Mouse (Mus musculus) yolk sac, embryonic 10.5 days (tissue): ENCODE data around the gene Gatad2a.

Experiments
- DNase-seq: peaks from one replicate; pipeline ENCODE4 v3.0.0-alpha.2; 2017; ENCODE audit warnings: low spot score

Gatad2a gene

DNA sequence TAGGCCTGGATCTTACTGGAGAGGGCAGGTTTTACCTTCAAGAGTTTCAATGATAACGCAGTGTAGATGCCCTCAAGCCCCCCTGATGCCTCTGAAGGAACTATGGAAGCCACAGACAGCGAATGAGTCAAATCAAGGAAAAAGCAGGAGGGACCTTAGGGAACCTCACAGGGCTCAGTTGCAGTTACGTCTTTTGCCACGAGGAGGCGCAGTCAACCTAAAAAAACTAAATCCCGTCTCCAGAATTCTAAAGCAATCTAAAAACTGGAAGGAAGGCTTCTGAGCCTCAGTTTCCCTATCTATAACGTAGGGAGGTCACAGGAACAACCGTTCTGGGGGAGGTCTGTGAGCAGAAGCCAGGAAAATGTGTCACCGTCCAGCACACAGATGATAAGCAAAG is 122.0 kb downstream of the Gatad2a start:
- DNase-seq: no peak

DNA sequence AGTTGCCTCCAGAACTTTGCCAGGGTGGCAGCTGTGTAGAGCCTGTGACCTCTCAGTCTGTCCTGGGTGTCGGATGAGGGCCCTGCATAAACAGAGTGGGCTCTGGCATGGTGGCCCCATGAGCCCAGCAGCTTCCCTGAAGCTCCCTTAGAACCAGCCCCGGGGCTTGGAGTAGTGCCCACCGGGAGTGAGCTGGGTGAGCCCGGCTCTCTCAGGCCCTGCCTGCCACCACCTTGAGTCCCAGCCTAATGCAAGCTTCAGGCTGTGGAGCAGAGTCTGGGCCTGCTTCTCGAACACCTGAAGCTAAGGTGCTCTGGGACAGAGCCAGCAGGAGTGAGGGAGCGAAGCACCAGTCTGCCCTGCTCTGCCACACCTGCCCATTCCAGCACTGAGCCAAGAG is 125.3 kb downstream of the Gatad2a start:
- DNase-seq: no peak

DNA sequence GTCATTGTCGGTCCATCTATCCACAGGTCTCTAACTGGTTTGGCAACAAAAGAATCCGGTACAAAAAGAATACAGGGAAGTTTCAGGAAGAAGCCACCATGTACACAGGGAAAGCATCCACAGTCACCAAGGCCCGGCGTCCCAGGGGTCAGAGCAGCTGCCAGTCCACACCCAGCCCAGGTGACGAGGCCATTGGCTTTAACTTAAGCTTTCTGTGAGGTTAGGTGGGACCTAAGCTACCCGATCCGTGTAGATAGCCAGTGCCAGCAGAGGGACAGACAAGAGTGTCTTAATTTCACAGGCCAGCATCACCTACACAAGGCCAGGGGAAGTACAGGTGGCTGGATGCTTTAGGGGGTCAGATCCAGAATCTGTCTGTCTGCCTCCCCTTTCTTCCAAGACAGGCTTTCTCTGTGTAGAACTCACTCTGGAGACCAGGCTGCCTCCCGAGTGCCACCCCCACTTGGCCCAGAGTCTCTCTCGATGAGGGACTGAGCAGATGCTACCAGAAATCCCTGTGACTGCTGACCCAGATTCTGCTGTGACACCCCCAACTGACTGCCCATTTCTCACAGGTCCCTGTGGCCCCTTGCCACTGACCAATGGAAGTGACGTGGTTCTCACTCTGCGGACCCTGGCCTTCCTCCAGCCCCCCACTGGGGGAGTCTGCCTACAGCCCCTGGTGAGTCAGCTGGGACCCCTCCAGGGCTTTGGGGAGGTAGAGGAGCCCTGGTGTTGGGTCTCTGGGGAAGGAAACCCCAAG is 126.0 kb downstream of the Gatad2a start:
- DNase-seq: no peak

DNA sequence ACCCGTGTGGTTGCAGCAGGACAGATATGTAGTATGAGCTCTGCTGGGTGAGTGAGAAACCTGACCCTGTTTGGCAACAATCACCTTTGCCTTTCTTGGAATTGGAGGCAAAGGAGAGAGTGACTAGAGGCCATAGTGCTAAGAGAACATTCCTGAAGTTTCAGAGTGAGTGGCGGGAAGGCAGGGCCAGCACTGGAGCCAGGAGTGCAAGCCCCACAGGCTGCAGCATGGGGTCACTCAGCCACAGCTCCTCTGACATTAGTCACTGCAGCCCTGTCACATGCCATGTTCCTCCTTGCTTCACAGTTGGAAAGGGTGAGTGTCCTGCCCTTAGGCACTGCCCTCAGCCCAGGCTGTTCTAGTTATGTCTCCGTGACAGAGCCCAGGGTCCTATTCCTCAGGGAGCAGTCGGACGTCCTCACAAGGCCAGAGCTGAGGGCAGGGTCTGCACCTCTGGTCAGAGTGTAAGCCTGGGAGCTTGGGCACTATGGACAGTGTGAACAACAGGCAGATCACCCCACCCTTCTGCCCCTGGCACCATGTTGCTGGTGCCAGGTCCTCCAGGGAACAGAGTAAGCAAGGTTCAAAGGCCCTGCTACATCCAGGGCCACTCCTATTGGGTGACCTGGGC is 128.4 kb downstream of the Gatad2a start:
- no peak for DNase-seq

DNA sequence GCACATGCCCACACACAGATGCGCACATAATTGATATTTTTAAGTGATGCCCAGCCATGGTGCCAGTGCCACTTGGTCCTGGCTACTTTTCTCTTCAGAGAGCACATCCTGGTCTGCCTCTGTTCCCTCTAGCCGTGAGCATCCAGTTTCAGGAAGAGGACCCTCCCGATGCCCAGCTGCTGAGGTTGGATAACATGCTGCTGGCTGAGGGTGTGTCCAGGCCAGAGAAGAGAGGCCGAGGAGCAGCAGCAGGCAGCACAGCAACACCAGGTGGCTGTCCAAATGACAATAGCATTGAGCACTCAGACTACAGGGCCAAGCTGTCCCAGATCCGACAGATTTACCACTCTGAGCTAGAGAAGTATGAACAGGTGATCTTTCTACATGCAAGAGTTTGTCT is 132.0 kb downstream of the Gatad2a start:
- DNase-seq: no peak

DNA sequence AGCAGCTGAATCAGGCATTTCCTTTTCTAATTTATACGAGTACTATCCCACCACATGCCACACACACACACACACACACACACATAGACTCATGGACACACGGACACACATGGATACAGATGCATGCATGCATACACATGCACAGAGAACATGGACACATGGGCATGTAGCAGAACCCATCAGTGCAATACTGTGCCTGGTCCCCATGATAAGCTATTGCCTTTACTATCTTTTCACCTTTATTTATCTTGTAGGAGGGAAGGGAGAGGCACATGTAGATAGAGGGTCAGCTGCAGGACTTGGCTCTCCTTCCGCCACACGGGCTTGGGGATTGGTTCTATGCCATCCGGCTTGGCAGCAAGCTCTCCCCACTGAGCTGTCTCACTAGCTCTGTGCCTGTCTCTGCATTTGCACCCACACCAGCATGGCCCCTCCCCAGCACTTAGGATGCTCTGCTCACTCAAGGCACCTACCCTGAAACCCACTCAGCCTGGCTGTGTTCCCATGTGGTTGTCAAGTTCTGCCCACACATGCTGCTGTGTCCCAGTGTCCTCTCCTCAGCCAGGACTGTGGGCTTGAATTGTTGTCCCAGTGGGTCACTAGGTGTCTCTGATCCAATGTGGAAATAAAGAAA is 132.7 kb downstream of the Gatad2a start:
- no peak for DNase-seq

DNA sequence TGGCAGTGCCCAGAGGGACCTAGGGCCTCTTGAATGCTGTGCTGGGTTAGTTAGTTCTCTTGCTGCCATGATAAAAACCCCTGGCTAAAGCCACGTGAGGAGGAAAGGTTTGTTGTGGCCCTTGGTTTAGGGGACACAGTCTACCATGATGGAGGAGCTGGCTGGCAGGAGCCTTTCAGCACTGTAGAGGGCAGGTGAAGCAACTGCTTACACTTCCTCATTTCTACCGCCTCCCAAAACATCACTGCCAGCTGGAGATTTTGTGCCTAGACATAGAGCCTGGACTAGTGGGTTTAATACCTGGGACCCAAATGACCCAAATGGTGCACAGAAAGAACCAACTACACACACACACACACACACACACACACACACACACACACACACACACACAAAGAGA is 134.9 kb downstream of the Gatad2a start:
- no peak for DNase-seq

DNA sequence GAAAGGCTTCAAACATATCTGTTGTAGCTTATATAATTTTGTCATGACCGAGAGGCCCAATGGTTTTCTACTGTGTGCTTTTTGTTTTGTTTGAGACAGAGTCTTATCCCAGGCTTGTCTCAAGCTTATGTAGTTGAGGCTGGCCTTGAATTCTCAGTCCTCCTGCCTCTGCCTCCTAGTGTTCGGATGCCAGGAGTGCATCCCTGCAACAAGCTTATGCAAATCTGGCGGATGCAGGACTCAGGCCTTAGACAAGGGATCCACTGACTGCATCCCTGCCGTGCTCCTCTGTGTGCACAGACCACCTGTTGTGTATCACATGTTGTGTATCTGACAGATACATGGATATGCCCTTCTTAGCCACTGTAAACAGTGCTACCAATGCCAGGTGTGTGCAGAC is 135.4 kb downstream of the Gatad2a start:
- DNase-seq: no peak
